Mouse (Mus musculus) erythroblast, embryonic 14.5 days (primary cell): Measurements from ENCODE around the gene Bcas3. TPM values are rescaled to one million over a fixed set of nuclear protein-coding genes. Genes with fewer than 3 reads are reported as not detected.

ENCODE experiments used
- H3K27me3 ChIP-seq: 2 replicates; pipeline ENCODE4 v1.6.1; 2012; ENCODE audit warnings: inconsistent platforms; ENCODE audit not compliant: control insufficient read depth
- H3K36me3 ChIP-seq: 2 replicates; pipeline ENCODE4 v1.6.1; 2012; ENCODE audit warnings: mild to moderate bottlenecking, inconsistent platforms; ENCODE audit not compliant: control insufficient read depth
- H3K4me1 ChIP-seq: 2 replicates; pipeline ENCODE4 v1.6.1; 2012; ENCODE audit warnings: inconsistent platforms; ENCODE audit not compliant: control insufficient read depth
- H3K4me3 ChIP-seq: replicated peaks from 2 replicates; pipeline ENCODE3; 2012; ENCODE audit warnings: moderate library complexity, mild to moderate bottlenecking, inconsistent platforms
- H3K9me3 ChIP-seq: 2 replicates; pipeline ENCODE4 v1.6.1; 2012; ENCODE audit warnings: low read length, inconsistent platforms, mixed read lengths; ENCODE audit not compliant: control insufficient read depth
- GATA1 ChIP-seq: IDR thresholded peaks from 2 replicates; pipeline ENCODE4 v1.6.1; 2012; ENCODE audit warnings: low read length, inconsistent platforms, mixed read lengths
- TAL1 ChIP-seq: IDR thresholded peaks from 3 replicates; pipeline ENCODE4 v1.6.1; 2012; ENCODE audit warnings: low read length, inconsistent platforms, mixed read lengths
- polyA plus RNA-seq: library from polyadenylated mRNA; stranded (reverse); fragments of >175 nt; gene quantifications from 2 replicates; pipeline ENCODE4 v1.2.3, GENCODE M21; 2012

Gene Bcas3
- polyA plus RNA-seq, 1 experiment, result 25.9 TPM

DNA sequence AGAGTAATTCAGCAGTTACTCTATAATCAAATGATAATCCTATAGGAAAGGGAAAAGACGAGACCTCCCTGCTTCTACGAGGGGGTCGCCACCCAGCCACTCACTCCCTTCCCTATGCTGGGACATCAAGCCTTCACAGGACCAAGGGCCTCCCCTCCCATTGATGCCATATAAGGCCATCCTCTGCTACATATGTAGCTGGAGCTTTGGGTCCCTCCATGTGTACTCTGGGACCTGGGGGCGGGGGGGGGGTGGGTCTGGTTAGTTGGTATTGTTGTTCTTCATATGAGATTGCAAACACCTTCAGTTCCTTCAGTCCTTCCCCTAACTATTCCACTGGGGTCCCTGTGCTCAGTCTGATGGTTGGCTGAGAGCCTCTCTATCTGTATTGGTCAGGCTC, 369.0 kb downstream of the Bcas3 start:
- Histone ChIP-seq H3K9me3 (no peaks in the 10 kb centered on the region), H3K27me3 (no peaks in the 10 kb centered on the region), H3K36me3 (no peaks in the 10 kb centered on the region), H3K4me3 (no peak overlapping the region), H3K4me1 (peaks cover 7% of the 10 kb centered on the region)
- TF ChIP-seq TAL1 (no peak), GATA1 (no peak)

DNA sequence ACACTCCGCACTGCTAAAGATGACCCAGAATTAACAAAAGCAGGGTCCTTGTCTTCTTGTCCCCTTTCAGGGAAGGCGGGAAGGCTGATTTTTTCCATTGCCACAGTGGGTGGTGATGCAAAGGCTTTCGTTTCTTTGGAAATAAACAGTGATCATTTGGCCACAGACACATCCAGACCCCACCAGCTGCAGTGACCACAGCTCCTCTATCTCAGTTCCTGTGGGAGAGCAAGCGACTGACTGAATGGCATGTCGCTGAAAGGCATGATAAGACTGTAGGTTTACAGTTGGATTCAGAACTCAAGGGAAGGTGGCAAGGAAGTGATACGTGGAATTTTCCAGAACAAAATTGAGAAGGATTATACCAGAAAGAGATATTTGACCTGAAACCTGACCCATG, 371.2 kb downstream of the Bcas3 start:
- H3K4me1 ChIP-seq, result peaks cover 7% of the 10 kb centered on the region
- no peak for TF ChIP-seq GATA1
- no peak for TF ChIP-seq TAL1
- no peaks in the 10 kb centered on the region for H3K9me3 ChIP-seq
- H3K36me3 ChIP-seq, result no peaks in the 10 kb centered on the region
- no peak overlapping the region for H3K4me3 ChIP-seq
- no peaks in the 10 kb centered on the region for H3K27me3 ChIP-seq

DNA sequence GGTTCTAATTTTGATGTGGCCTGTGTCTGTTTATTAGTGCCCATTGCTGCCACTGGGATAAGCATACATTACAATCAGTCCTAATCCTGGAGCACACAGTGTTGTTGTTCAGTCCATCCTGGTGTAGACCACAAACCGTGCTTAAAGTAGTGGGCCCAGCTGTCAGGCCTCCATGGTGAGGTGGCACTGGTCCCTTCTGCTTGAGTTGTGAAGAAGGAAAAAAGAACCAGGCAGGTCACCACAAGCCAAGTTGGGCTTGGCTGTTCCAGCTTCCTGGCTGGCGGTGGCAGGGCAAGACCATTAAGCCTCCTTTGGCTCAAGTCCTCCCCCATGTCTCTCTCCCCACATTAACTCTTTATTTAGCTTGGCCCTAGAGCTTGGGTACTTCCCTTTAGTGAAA, 376.8 kb downstream of the Bcas3 start:
- Histone ChIP-seq H3K9me3 (no peaks in the 10 kb centered on the region), H3K4me1 (no peaks in the 10 kb centered on the region), H3K4me3 (no peak overlapping the region), H3K36me3 (no peaks in the 10 kb centered on the region), H3K27me3 (no peaks in the 10 kb centered on the region; the same call in none of the 2 replicates)
- TF ChIP-seq GATA1 (no peak), TAL1 (no peak)

DNA sequence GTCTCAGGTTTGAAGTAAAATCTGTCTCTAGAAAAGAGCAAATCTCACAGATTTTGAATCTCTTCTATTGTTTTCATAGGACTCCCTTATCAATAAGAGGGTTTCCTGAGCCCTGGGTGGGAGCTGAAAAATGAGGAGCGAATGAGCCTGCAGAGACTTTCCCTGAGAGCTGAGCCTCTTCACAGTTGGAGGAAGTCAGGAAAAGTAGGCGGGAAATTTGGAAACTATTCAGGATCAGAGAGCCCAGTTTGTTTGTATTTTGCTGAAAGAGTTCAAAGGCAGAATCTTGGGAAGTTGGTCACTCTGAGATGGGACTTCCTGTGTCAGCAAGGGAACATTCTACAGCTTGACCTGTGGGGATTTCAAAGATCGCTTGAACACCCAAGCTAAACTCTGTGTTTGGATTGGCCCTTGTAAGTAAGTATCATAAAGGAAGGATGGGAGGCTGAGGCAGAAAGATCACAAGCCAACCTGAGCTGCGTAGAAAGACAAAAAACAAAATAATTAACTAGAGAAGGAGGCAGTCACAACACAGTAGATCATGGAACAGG, 379.6 kb downstream of the Bcas3 start:
- Histone ChIP-seq H3K4me3 (no peak overlapping the region), H3K27me3 (no peaks in the 10 kb centered on the region; the same call in none of the 2 replicates), H3K4me1 (no peaks in the 10 kb centered on the region), H3K36me3 (no peaks in the 10 kb centered on the region), H3K9me3 (no peaks in the 10 kb centered on the region)
- TF ChIP-seq GATA1, result no peak
- TF ChIP-seq TAL1, result no peak

DNA sequence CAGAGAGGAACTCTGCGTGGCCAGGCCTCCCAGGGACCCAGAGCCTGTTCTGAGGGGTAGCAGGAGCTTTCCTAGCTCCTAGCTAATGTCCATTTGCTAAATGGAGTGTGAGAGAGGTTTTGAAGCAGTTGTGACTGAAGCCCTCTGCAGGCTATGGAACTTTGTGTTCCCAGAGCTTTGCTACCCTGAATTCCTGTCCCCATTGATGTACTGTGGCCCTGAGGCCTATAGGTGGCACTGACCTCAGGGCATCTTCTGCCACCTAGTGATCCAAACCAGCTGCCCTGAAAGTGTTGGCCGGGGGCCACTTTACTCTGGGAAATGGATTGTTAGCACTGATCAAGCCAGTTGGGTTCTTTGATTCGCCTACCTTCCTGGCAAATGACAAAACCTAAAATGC, 380.6 kb downstream of the Bcas3 start:
- Histone ChIP-seq H3K4me3 (no peak overlapping the region), H3K27me3 (no peaks in the 10 kb centered on the region; the same call in none of the 2 replicates), H3K36me3 (no peaks in the 10 kb centered on the region), H3K4me1 (no peaks in the 10 kb centered on the region), H3K9me3 (no peaks in the 10 kb centered on the region)
- TF ChIP-seq GATA1 (no peak), TAL1 (no peak)

DNA sequence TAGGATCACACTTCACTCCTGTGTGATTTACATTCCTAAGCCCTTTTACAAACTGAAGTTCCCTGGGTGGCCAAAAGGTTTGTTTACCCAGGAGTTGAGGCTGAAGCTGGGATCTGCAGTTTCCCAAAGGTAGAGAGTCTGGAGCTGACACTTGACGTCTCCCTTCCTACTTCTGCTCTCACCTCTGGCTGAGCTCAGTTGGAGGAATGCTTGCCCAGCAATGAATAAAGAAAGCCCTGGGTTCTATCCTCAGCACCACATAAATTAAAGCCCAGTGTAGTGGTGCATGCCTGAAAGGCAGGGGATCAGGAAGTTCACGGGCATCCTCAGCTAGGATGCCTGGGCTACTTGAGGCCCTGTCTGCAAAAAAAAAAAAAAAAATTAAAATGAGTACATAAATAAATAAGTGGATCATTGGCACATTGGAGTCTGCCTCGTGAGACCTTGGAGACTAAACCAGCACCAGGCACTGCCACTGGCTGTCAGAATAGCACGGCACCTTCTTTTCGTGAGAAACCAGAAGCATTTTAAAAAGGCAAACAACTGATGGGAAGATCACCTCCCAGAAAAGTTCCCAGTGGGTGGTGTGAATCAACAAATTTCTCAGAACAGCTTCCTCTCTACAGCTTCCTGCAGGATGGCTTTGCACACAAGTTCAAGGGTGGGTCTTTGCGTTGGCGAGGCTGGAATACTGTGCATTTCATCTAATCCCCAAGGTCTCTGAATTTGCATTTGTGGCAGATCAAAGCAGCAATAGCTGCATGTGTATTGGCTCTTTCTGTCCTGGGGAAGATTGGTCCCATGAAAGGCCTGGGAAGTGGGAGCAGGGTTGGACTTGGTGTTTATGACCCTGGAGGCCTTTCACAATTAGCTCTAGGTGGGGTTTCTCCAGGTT, 381.6 kb downstream of the Bcas3 start:
- Histone ChIP-seq H3K9me3 (no peaks in the 10 kb centered on the region), H3K36me3 (no peaks in the 10 kb centered on the region), H3K4me3 (no peak overlapping the region), H3K4me1 (no peaks in the 10 kb centered on the region), H3K27me3 (peaks cover 3% of the 10 kb centered on the region)
- no peak for TF ChIP-seq TAL1
- no peak for TF ChIP-seq GATA1

DNA sequence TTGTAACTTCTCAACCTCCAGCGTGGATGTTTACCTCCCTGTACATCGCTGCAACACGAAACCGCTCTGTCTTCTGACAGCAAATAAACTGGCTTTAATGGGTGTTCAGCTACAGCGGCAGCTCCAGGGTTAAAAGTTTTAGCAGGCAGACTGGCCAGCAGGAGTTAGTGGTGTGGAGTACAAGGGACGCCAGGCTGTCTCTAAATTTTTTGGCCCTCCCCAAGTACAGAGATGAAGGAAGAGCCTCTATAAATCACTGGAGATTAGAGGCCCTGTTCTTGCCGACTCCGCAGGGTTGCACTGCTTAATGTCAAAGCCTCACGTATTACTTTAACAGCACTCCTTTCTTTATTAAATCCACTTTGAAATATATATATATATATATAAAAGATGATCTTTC, 384.3 kb downstream of the Bcas3 start:
- Histone ChIP-seq H3K9me3 (no peaks in the 10 kb centered on the region), H3K36me3 (no peaks in the 10 kb centered on the region), H3K4me3 (no peak overlapping the region), H3K4me1 (peaks cover 3% of the 10 kb centered on the region; the same call in 1 of the 2 replicates), H3K27me3 (peaks cover 3% of the 10 kb centered on the region; the same call in 1 of the 2 replicates)
- TF ChIP-seq GATA1, result no peak
- TF ChIP-seq TAL1, result no peak

DNA sequence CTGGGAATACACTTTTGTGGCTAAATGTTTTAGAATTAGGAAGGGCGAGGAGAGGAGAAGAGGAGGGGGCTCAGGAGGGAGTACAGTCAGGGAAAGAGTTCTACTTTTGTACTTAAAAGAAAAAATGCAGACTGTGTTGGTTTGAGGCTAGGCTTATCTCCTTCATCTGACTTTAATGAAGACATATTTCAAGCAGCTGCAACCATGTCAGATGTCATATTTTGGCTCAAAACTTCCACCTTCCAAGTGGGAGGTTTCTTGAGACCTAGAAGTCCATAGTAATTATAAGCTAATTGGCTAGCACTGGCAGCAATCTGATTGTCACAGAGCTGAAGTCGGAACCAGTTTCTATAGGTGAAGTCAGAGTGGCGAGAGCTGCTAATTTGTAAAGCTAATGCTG, 384.9 kb downstream of the Bcas3 start:
- H3K9me3 ChIP-seq, result no peaks in the 10 kb centered on the region
- peaks cover 3% of the 10 kb centered on the region; the same call in 1 of the 2 replicates for H3K27me3 ChIP-seq
- H3K4me1 ChIP-seq, result peaks cover 3% of the 10 kb centered on the region; the same call in 1 of the 2 replicates
- TF ChIP-seq TAL1, result no peak
- no peak for TF ChIP-seq GATA1
- H3K4me3 ChIP-seq, result no peak overlapping the region
- no peaks in the 10 kb centered on the region for H3K36me3 ChIP-seq

DNA sequence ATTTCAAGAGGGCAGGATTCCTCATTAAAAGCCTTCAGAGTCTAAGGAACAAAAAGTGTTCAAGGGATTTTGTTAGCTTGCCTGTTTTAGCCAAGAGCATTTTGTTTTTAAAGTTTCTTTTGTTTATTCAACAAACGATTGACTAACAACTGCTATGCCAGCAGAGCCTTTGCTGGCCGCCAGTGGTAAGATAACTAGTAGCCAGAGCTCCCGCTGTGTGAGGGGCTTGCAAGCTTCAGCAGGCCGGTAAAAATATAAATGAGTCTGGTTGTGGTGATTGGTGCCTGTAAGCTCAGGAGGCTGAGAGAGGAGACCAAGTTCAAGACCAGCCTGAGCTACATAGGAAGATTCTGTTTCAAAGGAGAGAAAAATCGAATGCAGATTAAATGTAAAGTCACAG, 385.6 kb downstream of the Bcas3 start:
- Histone ChIP-seq H3K4me1 (peaks cover 3% of the 10 kb centered on the region; the same call in 1 of the 2 replicates), H3K27me3 (peaks cover 3% of the 10 kb centered on the region; the same call in 1 of the 2 replicates), H3K4me3 (no peak overlapping the region), H3K36me3 (no peaks in the 10 kb centered on the region), H3K9me3 (no peaks in the 10 kb centered on the region)
- TF ChIP-seq TAL1 (no peak), GATA1 (no peak)
